Mouse (Mus musculus) liver, postnatal 0 days (tissue): ENCODE data around the gene Actl11.

Source experiments
- CTCF ChIP-seq: sonication (generic); IDR thresholded peaks from 2 replicates; pipeline ENCODE4 v1.5.1; 2016; ENCODE audit warnings: antibody characterized with exemption, low read depth
- EP300 ChIP-seq: IDR thresholded peaks from 2 replicates; pipeline ENCODE4 v1.6.1; 2016; ENCODE audit warnings: antibody characterized with exemption, low read depth, mild to moderate bottlenecking

GRCm38 (mm10) chr9:107900840-107901626, 27.2 kb upstream of the Actl11 start:
- TF ChIP-seq CTCF (peak; percentile 81), EP300 (no peak)
